Mouse (Mus musculus) lung, adult 18-20 months (tissue): ENCODE data around the gene Sema6d.
"Not testable (repeated sequence)": the region's sequence is repeated elsewhere in the genome, so short reads cannot be mapped to it uniquely, and the experiment has no call there.

Experiments
- DNase-seq, 2 experiments: peaks; one replicate each; pipeline ENCODE4 v3.0.0; 2022; ENCODE audit warnings: mixed read lengths in 2 of 2

Gene Sema6d

DNA sequence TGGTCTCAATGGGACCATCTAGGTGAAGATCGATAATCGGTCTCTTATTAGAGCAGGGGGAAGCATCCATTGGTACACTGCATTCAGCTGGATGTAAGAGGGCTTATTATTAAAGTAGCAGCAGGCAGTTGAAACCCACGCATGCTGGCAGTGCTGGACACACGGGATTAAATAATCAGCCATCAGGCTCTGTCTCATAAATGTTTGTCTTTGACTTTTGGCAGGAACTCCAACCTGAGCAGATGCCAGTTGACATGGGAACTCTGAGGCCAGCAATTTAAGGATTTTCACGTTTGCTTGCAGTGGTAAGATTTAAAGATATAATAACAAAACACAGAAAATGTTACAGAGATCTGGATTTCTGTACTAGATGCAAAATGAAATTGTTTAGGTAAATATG, 208.6 kb downstream of the Sema6d start:
- DNase-seq, result peak; percentile 3 to 14

- DNase-seq, result peak in 1 of 2 experiments; percentile 9
Observed at GRCm38 (mm10) chr2:124298872-124299271, 209.1 kb downstream of the Sema6d start.

DNA sequence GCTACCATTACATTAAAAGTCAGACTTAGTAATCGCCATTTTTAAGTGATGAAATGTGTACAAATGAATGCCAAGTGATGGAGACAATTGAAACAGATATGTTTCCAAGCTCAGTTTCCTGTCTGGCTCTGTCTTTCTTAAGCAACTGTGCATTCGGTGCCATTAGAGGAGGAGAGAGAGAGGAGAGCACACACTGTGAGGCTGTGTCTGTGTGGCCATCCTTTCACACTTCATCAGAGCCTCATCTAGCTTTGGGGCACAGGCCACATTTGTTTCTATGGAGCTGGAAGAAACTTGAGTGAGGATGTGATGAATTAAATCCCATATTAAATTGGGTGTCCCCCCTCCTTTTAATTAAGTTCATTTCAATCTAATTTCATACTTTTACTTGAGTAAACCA, 218.8 kb downstream of the Sema6d start:
- DNase-seq, result no peak

DNA sequence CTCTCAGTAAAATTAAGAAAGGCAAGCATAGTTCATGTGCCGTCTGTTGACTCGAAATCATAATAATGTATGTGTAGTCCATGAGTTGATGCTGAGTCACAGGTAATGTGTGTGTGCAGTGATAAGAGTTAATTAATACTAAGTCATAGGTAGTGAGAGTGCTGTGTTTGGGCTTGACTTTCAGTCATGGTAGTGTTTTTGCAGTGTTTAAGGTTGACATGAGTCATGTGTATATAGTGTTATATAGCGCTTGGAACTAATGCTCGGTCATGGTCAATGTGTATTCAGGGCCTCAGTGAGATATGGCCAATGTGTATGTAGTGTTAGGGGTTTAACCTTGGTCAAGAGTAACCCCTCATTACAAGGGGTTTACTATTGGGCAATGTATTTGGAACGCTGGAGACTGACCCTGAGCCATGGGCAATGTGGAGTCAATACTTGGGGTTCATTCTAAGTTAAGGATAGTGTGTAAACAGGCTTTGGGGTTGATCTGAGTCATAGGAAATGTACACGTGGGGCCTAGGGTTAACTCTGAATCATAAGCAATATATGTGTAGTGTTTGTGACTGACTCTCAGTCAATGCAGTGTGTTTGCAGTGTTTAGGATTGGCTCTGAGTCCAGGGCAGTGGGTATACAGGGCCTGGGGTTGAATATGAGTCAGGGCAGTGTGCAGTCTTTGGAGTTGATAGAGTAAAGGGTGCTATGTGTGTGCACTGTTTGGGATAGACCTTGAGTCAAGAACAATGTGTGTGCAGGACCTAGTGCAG, 219.8 kb downstream of the Sema6d start:
- no peak for DNase-seq

DNA sequence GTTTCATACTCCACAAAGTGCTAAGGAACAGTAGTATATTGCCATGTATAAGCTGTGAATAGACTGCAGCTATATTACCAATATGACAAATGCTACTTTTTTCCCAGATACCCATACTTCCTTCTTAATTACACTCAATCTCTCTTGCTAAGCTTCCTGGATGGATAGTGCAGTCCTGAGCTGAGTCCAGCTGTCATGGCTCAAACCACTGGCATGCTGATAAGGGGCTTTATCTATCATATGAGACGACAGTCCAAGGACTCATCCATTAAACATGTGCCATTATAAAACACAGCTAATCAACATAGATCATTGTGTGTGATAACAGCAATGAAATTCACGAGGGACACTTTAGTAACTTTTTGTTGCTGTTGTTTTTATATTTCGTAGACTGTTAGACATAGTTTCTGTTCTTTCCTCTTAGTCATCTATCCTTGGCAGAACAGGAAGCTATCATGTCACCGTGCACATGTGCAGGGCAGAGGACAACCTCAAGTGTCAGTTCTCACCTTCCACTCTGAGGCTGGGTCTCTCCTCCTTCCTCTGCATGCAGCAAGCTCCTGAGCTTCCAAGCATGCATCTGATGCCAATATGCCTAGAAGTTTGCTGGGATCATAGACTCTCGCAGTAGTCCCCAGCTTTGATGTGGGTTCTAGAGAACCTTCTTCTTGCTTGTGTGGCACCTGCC, 232.9 kb downstream of the Sema6d start:
- DNase-seq, result no peak

DNA sequence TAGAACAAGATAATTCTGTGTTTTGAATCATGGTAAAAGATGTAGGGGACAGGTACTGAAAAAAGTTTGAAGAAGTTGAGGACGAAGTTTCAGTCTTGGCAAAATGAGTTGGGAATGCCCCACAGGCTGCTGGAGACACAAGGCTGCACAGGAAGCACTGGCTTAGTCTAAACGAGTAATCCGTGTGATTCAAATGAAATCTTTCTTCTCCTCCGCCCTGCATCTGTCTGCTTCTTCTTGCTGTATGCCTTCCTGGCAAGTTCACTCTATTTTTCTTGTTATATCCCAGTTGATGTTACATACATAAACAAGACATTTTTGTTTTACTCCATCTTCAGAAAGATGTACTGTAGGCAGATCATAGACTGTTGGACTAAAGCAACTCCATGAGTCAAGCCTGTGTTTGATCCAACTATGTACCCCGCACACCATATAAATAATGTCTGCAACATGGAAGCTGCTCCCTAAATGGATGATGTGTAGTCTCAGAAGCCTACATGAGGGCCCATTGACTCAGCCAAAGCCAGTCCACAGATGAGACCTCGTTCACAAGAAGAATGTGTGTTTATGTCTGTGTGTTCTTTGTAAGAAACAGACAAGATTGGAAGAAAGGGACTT, 234.4 kb downstream of the Sema6d start:
- DNase-seq, result no peak

DNA sequence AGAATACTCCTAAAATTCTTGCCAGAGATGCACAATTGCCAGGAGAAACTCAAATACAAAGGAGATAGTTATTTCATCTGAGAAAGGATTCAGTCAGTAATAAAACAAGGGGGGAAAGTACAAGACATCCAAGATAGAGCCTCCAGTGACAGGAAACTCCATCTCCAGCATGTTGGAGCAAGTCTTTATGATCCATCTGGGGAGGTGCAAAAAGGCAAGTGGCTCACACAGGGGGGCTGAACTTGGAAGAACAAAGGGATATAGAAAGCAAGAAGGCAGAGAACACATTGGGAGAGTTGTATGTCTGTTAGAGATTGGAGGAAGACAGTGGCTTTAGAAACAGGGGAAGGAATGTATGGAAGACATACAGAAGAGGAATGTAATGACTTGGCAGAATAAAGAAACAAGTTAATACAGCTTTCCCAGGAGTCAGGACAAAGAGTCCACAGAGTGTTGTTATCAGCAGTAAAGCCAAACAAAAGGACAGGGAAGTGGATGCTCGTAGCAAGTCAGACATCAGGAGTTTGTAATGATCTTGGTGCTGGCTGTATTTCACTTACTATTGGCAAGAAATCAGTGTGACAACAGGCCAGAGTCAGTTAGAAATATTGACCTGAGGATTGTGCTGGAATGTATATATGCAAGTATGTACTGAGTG, 239.8 kb downstream of the Sema6d start:
- no peak for DNase-seq

DNA sequence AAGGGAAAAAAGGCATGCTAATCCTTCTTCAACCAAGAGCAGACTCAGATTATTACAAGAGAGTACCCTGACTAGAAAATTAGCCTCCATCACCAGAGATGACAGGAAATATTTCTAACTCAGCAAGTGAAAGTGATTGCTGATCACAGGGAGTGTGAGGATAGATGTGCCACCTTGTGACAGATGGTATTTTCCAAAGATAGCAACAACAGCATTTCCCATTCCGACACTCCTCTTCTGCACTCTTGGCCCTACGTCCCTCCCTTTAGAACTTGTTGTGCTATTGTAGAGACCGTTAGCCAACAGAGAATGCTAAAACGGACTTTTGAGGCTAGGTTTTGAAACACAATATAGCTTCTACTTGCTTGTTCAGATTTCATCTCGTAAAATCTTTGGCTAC, 243.1 kb downstream of the Sema6d start:
- DNase-seq, result no peak

- DNase-seq, result not testable (repeated sequence)
Observed at GRCm38 (mm10) chr2:124334655-124335054, 244.9 kb downstream of the Sema6d start.

GRCm38 (mm10) chr2:124338296-124338695, 248.5 kb downstream of the Sema6d start:
- no peak for DNase-seq

- no peak for DNase-seq
Observed at GRCm38 (mm10) chr2:124354191-124354590, 264.4 kb downstream of the Sema6d start.

- DNase-seq, result no peak
Observed at GRCm38 (mm10) chr2:124354716-124355115, 264.9 kb downstream of the Sema6d start.

DNA sequence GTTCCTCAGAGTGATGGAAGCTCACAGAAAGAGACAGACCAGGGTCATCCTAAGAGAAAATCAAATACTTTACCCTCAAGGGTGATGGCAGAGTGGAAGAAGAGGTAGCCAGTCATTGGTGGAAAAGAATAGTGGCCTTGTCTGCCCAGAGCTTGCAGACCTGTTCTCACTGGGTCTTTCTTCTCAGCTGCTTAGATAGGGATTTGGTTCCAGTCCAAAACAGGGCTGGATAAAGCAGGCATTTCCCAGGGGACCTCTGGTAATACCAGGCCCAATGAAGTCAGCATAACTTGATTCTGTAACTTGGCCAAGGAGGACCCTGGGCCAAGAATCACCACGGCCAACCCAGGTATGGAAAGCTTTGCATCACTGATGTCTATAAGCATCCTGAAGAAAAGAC, 279.5 kb downstream of the Sema6d start:
- DNase-seq, result no peak

DNA sequence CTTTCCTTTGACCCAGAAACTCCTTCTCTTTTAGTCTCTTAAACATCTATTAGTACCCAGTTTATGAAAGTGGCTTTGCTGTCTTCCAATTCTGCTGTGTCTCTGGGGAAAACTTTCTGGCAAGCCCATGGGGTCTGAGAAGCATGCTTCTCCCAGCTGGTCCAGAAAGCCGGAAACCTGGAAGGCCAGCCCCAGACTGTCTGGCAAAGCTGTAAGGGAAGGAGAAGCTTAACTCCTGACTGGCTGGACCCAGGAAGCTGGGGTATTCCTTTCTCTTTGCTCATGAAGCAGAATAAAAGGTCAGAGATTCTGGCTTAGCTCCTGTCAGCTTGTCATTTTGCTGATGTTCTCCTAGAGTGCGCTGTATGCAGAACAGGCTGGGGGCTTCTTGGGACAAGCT, 280.2 kb downstream of the Sema6d start:
- peak; percentile 10 to 30 for DNase-seq

DNA sequence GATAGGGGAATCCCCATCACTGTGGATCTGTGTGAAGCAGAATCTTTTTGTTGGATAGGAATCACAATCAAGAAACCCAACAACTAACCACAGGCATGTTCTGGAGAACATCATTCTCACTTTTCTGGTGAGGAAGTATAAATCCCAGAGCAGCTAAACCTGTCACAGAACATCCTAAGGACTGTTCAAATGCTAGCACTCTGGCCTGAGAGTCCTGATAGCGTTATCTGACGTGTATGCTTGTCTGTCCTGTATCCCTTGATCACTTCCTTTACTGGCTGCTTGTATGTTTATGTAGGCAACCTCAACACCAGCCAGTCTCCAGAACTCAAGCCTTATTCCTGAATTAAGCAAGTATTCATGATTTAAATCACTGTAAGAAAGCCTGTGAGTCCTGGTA, 281.6 kb downstream of the Sema6d start:
- no peak for DNase-seq

GRCm38 (mm10) chr2:124385053-124385452, 295.3 kb downstream of the Sema6d start:
- DNase-seq, result no peak

DNA sequence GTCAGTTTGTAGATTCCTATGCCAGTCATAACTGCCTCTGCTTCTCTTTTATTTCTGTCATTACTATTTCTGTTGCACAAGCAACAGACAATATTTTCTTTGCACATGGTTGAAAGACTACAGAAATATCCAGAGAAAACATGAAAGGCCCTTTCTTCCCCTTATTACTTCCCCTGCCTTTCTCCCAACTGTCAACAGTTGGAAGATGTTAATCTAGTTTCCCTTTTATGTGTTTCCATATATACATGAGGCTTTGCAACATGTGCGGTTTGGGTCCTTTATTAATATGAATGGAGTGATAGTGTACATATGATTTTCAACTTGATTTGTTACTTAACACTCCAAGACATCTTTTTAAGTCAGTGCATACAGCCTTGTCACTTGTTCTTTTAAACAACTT, 296.0 kb downstream of the Sema6d start:
- no peak for DNase-seq

DNA sequence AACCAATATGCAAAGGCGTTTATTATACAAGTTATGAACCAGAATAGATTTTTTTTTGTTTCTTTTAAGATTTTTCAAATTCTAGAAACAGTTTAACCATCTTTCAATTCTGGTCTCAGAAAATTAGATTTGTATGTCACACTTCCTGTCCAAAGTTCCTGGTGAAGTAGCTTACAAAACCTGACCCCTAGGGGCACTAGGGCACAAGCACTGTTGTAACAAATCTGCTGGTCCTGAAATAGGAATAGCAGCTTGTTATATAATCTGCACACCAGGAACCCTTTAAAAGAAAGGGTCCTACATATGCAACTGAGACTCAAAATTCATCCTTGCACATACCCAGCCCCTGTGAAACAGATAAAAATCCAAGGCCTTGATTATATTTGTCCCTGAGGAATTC, 298.5 kb downstream of the Sema6d start:
- DNase-seq, result no peak

DNA sequence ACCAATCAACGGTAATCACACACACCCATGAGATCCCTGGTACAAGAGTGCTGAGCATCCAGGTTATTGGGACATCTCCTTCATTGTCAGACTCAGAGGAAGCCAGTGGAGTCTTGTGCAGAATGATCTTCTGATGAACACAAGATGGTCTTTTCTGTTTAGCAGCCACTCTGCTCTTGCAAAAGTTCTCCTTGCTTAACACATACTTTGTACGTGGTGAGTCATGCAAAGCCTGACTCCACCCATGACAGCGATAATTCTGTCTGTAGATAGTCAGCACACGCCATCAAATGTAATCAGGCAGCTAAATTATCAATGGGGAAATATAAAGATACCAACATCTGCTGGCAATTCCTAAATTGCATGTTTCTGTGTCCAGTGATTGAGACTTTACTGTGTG, 307.0 kb downstream of the Sema6d start:
- no peak for DNase-seq

- no peak for DNase-seq
Observed at GRCm38 (mm10) chr2:124397304-124397703, 307.5 kb downstream of the Sema6d start.

DNA sequence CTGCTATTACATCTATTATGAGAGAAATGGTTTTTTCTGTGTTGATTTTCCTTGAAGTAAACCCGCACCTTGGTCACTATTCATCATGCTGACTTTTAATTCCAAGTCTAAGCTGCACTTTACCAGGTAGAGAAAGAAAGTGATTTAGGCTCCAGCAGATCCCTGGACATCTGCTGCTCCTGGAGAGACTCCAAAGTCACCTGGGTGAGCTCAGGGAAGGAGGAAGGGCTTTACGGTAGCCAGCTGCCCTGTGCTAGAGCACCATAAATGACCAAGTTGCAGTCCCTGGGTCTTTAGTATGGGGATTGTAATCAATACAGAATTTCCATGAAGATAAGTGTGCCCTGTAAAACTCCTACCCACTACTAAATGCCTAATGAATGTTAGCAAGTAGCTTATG, 309.8 kb downstream of the Sema6d start:
- no peak for DNase-seq

GRCm38 (mm10) chr2:124401727-124402380, 312.1 kb downstream of the Sema6d start:
- DNase-seq, result no peak

- no peak for DNase-seq
Observed at GRCm38 (mm10) chr2:124403571-124403970, 313.8 kb downstream of the Sema6d start.
